Mouse (Mus musculus) forebrain, embryonic 10.5 days (tissue): ENCODE data around the gene Arsa. TPM values are rescaled to one million over a fixed set of nuclear protein-coding genes. Genes with fewer than 3 reads are reported as not detected.

Experiments
- DNase-seq: peaks from one replicate; pipeline ENCODE4 v3.0.0-alpha.2; 2017; ENCODE audit warnings: low spot score; ENCODE audit errors: extremely low spot score
- H3K27ac ChIP-seq: fragments of 300-500 bp; sonication (generic); 2 replicates; pipeline ENCODE4 v1.5.1; 2016; ENCODE audit warnings: mild to moderate bottlenecking
- H3K27me3 ChIP-seq: fragments of 300-500 bp; sonication (generic); 2 replicates; pipeline ENCODE4 v1.6.1; 2016; ENCODE audit warnings: mild to moderate bottlenecking; ENCODE audit not compliant: poor library complexity, severe bottlenecking
- H3K36me3 ChIP-seq: fragments of 300-500 bp; sonication (generic); replicated peaks from 2 replicates; pipeline ENCODE4 v1.6.1; 2016; ENCODE audit warnings: mild to moderate bottlenecking, moderate library complexity
- H3K4me1 ChIP-seq: fragments of 300-500 bp; sonication (generic); 2 replicates; pipeline ENCODE4 v1.6.1; 2016
- H3K4me3 ChIP-seq: fragments of 300-500 bp; sonication (generic); 2 replicates; pipeline ENCODE4 v1.5.1; 2016; ENCODE audit warnings: mild to moderate bottlenecking, moderate library complexity
- H3K9me3 ChIP-seq: fragments of 300-500 bp; sonication (generic); 2 replicates; pipeline ENCODE4 v1.6.1; 2016; ENCODE audit warnings: mild to moderate bottlenecking, moderate library complexity
- WGBS: fragments of 180-500 bp; shearing (Covaris S2); methylation state at CpG from one replicate; pipeline ENCODE4 v1.1.7; 2016; 5-methylcytosine and 5-hydroxymethylcytosine counted together
- polyA plus RNA-seq: library from polyadenylated mRNA; unstranded; fragments of >200 nt; fragmentation: Nextera tagmentation; extraction: Ambion mirVana; gene quantifications from 2 replicates; pipeline ENCODE4 v1.2.1, GENCODE M21; 2016

Arsa gene
- polyA plus RNA-seq, 1 experiment from 2014 or later, result 11.4 TPM

DNA sequence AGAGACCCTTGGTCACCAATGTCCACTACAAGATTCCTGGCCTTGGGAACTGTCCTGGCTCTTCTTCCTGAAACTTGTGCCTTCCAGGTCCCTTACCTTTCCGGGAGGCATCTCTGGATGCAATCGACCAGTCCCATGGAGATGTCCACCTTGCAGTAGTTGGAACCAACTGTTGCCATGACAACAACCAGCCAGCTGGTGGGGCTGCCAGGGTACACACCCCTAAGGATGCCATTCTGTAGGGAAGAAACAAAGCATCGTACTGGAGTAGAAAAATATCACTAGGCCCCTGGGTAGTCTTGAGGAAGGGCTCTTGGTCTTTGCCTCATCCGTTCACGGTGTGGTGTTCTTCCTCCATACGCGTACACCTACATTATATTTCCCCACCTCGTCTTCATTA, 52.6 kb downstream of the Arsa start:
- 86% methylated on average over 8 of the region's 8 CpGs for WGBS
- no peak for DNase-seq
- Histone ChIP-seq H3K27ac (no peak overlapping the region), H3K4me1 (peaks cover 30% of the 10 kb centered on the region), H3K9me3 (no peaks in the 10 kb centered on the region), H3K36me3 (peaks cover 55% of the 10 kb centered on the region), H3K27me3 (0 out of 2 replicates have a peak, but pooled peaks cover 5% of the 10 kb centered on the region), H3K4me3 (no peak overlapping the region)

Other genes starting within 250 kb of the Arsa start
- 80.7 and 84.9 TPM in 2 replicates for gene Sbf1, start 162.1 kb downstream of the Arsa start, polyA plus RNA-seq
- gene Adm2, start 154.7 kb downstream of the Arsa start, polyA plus RNA-seq, result 0.17 and 0.23 TPM in 2 replicates
- not detected in 2 replicates for gene Miox, start 143.0 kb downstream of the Arsa start, polyA plus RNA-seq
- 48.6 and 50.0 TPM in 2 replicates for gene Lmf2, start 121.8 kb downstream of the Arsa start, polyA plus RNA-seq
- gene Ncaph2, start 121.7 kb downstream of the Arsa start, polyA plus RNA-seq, result 202 and 208 TPM in 2 replicates
- 6.6 and 7.2 TPM in 2 replicates for gene Sco2, start 103.6 kb downstream of the Arsa start, polyA plus RNA-seq
- 1.2 and 1.4 TPM in 2 replicates for gene Tymp, start 100.4 kb downstream of the Arsa start, polyA plus RNA-seq
- 0.38 and 0.46 TPM in 2 replicates for gene Odf3b, start 98.1 kb downstream of the Arsa start, polyA plus RNA-seq
- 0.04 TPM in 1 of 2 replicates, not detected in the other for gene Klhdc7b, start 92.5 kb downstream of the Arsa start, polyA plus RNA-seq
- gene Syce3, start 66.9 kb downstream of the Arsa start, polyA plus RNA-seq, result not detected in 2 replicates
- 0.67 and 0.80 TPM in 2 replicates for gene Cpt1b, start 51.6 kb downstream of the Arsa start, polyA plus RNA-seq
- 3.9 and 4.3 TPM in 2 replicates for gene C730034F03Rik, start 47.8 kb downstream of the Arsa start, polyA plus RNA-seq
- not detected in 2 replicates for gene Gm44502, start 47.7 kb downstream of the Arsa start, polyA plus RNA-seq
- 44.0 and 45.1 TPM in 2 replicates for gene Chkb, start 47.5 kb downstream of the Arsa start, polyA plus RNA-seq
- 21.2 and 22.4 TPM in 2 replicates for gene Mapk8ip2, start 23.5 kb downstream of the Arsa start, polyA plus RNA-seq
- 2.2 and 3.0 TPM in 2 replicates for gene Shank3, start 22.2 kb upstream of the Arsa start, polyA plus RNA-seq
- gene Acr, start 90.9 kb upstream of the Arsa start, polyA plus RNA-seq, result 0.27 TPM in 1 of 2 replicates, not detected in the other
- gene Rabl2, start 114.5 kb upstream of the Arsa start, polyA plus RNA-seq, result 73.0 and 78.6 TPM in 2 replicates